Mouse (Mus musculus) neural tube, embryonic 15.5 days (tissue): ENCODE results near the gene Clstn2. TPM values are rescaled to one million over a fixed set of nuclear protein-coding genes. Genes with fewer than 3 reads are reported as not detected.

Source experiments
- ATAC-seq: fragments of 200-750 bp; cut with Nextera tagmentation; 2 replicates; pipeline ENCODE4 v1.8.0; 2017; ENCODE audit warnings: mild to moderate bottlenecking, moderate TSS enrichment, moderate library complexity; ENCODE audit not compliant: low FRiP score
- H3K27ac ChIP-seq: fragments of 300-500 bp; sonication (generic); replicated peaks from 2 replicates; pipeline ENCODE4 v1.5.1; 2015; ENCODE audit warnings: mild to moderate bottlenecking, inconsistent platforms
- H3K27me3 ChIP-seq: fragments of 300-500 bp; sonication (generic); replicated peaks from 2 replicates; pipeline ENCODE4 v1.6.1; 2015; ENCODE audit warnings: inconsistent platforms
- H3K36me3 ChIP-seq: fragments of 300-500 bp; sonication (generic); 2 replicates; pipeline ENCODE4 v1.6.1; 2015; ENCODE audit warnings: inconsistent platforms
- H3K4me1 ChIP-seq: fragments of 300-500 bp; sonication (generic); 2 replicates; pipeline ENCODE4 v1.6.1; 2015; ENCODE audit warnings: inconsistent platforms
- H3K4me2 ChIP-seq: fragments of 300-500 bp; sonication (generic); 2 replicates; pipeline ENCODE4 v1.6.1; 2015; ENCODE audit warnings: inconsistent platforms, mild to moderate bottlenecking, moderate library complexity
- H3K4me3 ChIP-seq: fragments of 300-500 bp; sonication (generic); replicated peaks from 2 replicates; pipeline ENCODE4 v1.5.1; 2015; ENCODE audit warnings: mild to moderate bottlenecking, inconsistent platforms
- H3K9ac ChIP-seq: fragments of 300-500 bp; sonication (generic); replicated peaks from 2 replicates; pipeline ENCODE4 v1.6.1; 2015; ENCODE audit warnings: mild to moderate bottlenecking, inconsistent platforms
- H3K9me3 ChIP-seq: fragments of 300-500 bp; sonication (generic); replicated peaks from 2 replicates; pipeline ENCODE4 v1.6.1; 2016; ENCODE audit warnings: inconsistent platforms
- WGBS: fragments of 180-500 bp; shearing (Covaris S2); methylation state at CpG from one replicate; pipeline ENCODE4 v1.1.7; 2015; ENCODE audit warnings: mixed read lengths; 5-methylcytosine and 5-hydroxymethylcytosine counted together
- polyA plus RNA-seq: library from polyadenylated mRNA; unstranded; fragments of >200 nt; fragmentation: Nextera tagmentation; extraction: Ambion mirVana; gene quantifications from 2 replicates; pipeline ENCODE4 v1.2.1, GENCODE M21; 2015

Gene Clstn2
- polyA plus RNA-seq, 1 experiment from 2014 or later = 18.8 TPM

- no peaks in the 10 kb centered on the region for H3K27me3 ChIP-seq
- H3K4me1 ChIP-seq = no peaks in the 10 kb centered on the region
- no peak overlapping the region for H3K27ac ChIP-seq
- H3K4me3 ChIP-seq = no peak overlapping the region
- no peaks in the 10 kb centered on the region for H3K9me3 ChIP-seq
- H3K4me2 ChIP-seq = no peak overlapping the region
- ATAC-seq = no peak
- H3K36me3 ChIP-seq = no peaks in the 10 kb centered on the region
- WGBS = 94% methylated on average over 13 of the region's 13 CpGs
- H3K9ac ChIP-seq = no peak overlapping the region
These were observed 500.4 kb downstream of the Clstn2 start for GRCm38 (mm10) chr9:97532536-97532935.

GRCm38 (mm10) chr9:97527926-97528325, 505.1 kb downstream of the Clstn2 start:
- H3K9ac ChIP-seq = no peak overlapping the region
- no peaks in the 10 kb centered on the region for H3K9me3 ChIP-seq
- 94% methylated on average over 1 of the region's 1 CpGs for WGBS
- H3K4me1 ChIP-seq = no peaks in the 10 kb centered on the region
- H3K27me3 ChIP-seq = no peaks in the 10 kb centered on the region
- no peaks in the 10 kb centered on the region for H3K36me3 ChIP-seq
- H3K4me2 ChIP-seq = no peak overlapping the region
- H3K27ac ChIP-seq = no peak overlapping the region
- H3K4me3 ChIP-seq = no peak overlapping the region
- no peak for ATAC-seq

GRCm38 (mm10) chr9:97527276-97527675, 505.7 kb downstream of the Clstn2 start:
- H3K4me3 ChIP-seq = no peak overlapping the region
- no peak for ATAC-seq
- 93% methylated on average over 1 of the region's 1 CpGs for WGBS
- no peaks in the 10 kb centered on the region for H3K27me3 ChIP-seq
- no peak overlapping the region for H3K9ac ChIP-seq
- H3K36me3 ChIP-seq = no peaks in the 10 kb centered on the region
- H3K4me1 ChIP-seq = no peaks in the 10 kb centered on the region
- no peak overlapping the region for H3K4me2 ChIP-seq
- no peaks in the 10 kb centered on the region for H3K9me3 ChIP-seq
- no peak overlapping the region for H3K27ac ChIP-seq

GRCm38 (mm10) chr9:97525563-97525962, 507.4 kb downstream of the Clstn2 start:
- Histone ChIP-seq H3K27me3 (no peaks in the 10 kb centered on the region), H3K9me3 (no peaks in the 10 kb centered on the region), H3K36me3 (no peaks in the 10 kb centered on the region), H3K9ac (no peak overlapping the region), H3K4me1 (no peaks in the 10 kb centered on the region), H3K4me3 (no peak overlapping the region), H3K4me2 (no peak overlapping the region), H3K27ac (no peak overlapping the region)
- WGBS = 82% methylated on average over 3 of the region's 3 CpGs
- no peak for ATAC-seq

- Histone ChIP-seq H3K4me3 (no peak overlapping the region), H3K9me3 (no peaks in the 10 kb centered on the region), H3K27ac (no peak overlapping the region), H3K9ac (no peak overlapping the region), H3K36me3 (no peaks in the 10 kb centered on the region), H3K4me2 (no peak overlapping the region), H3K4me1 (no peaks in the 10 kb centered on the region), H3K27me3 (no peaks in the 10 kb centered on the region)
- no peak for ATAC-seq
- 76% methylated on average over 3 of the region's 3 CpGs for WGBS
These were observed 508.1 kb downstream of the Clstn2 start for GRCm38 (mm10) chr9:97524861-97525260.

- Histone ChIP-seq H3K9me3 (no peaks in the 10 kb centered on the region), H3K4me1 (no peaks in the 10 kb centered on the region), H3K9ac (no peak overlapping the region), H3K27me3 (no peaks in the 10 kb centered on the region), H3K4me3 (no peak overlapping the region), H3K4me2 (no peak overlapping the region), H3K27ac (no peak overlapping the region), H3K36me3 (no peaks in the 10 kb centered on the region)
- WGBS = 91% methylated on average over 3 of the region's 3 CpGs
- no peak for ATAC-seq
These were observed 512.2 kb downstream of the Clstn2 start for GRCm38 (mm10) chr9:97520771-97521170.

GRCm38 (mm10) chr9:97517006-97517405, 516.0 kb downstream of the Clstn2 start:
- 51% methylated on average over 3 of the region's 3 CpGs for WGBS
- Histone ChIP-seq H3K27me3 (no peaks in the 10 kb centered on the region), H3K4me3 (no peak overlapping the region), H3K9ac (no peak overlapping the region), H3K36me3 (no peaks in the 10 kb centered on the region), H3K27ac (no peak overlapping the region), H3K4me1 (0 out of 2 replicates have a peak, but pooled peaks cover 2% of the 10 kb centered on the region), H3K4me2 (no peak overlapping the region), H3K9me3 (no peaks in the 10 kb centered on the region)
- ATAC-seq = no peak

- Histone ChIP-seq H3K27ac (no peak overlapping the region), H3K36me3 (no peaks in the 10 kb centered on the region), H3K4me2 (no peak overlapping the region), H3K9ac (no peak overlapping the region), H3K27me3 (no peaks in the 10 kb centered on the region), H3K4me1 (0 out of 2 replicates have a peak, but pooled peaks cover 2% of the 10 kb centered on the region), H3K4me3 (no peak overlapping the region), H3K9me3 (no peaks in the 10 kb centered on the region)
- WGBS = 93% methylated on average over 2 of the region's 2 CpGs
- ATAC-seq = no peak
These were observed 518.3 kb downstream of the Clstn2 start for GRCm38 (mm10) chr9:97514639-97515038.

GRCm38 (mm10) chr9:97512282-97512850, 520.6 kb downstream of the Clstn2 start:
- no peak overlapping the region for H3K9ac ChIP-seq
- ATAC-seq = no peak
- H3K27ac ChIP-seq = no peak overlapping the region
- no peak overlapping the region for H3K4me2 ChIP-seq
- no peak overlapping the region for H3K4me3 ChIP-seq
- H3K4me1 ChIP-seq = 0 out of 2 replicates have a peak, but pooled peaks cover 2% of the 10 kb centered on the region
- H3K36me3 ChIP-seq = no peaks in the 10 kb centered on the region
- 53% methylated on average over 3 of the region's 3 CpGs for WGBS
- H3K27me3 ChIP-seq = no peaks in the 10 kb centered on the region
- H3K9me3 ChIP-seq = no peaks in the 10 kb centered on the region

GRCm38 (mm10) chr9:97501416-97501815, 531.6 kb downstream of the Clstn2 start:
- WGBS = 39% methylated on average over 4 of the region's 4 CpGs
- H3K9me3 ChIP-seq = no peaks in the 10 kb centered on the region
- H3K27ac ChIP-seq = no peak overlapping the region
- H3K4me1 ChIP-seq = 0 out of 2 replicates have a peak, but pooled peaks cover 4% of the 10 kb centered on the region
- no peaks in the 10 kb centered on the region for H3K36me3 ChIP-seq
- no peak overlapping the region for H3K9ac ChIP-seq
- ATAC-seq = no peak
- no peaks in the 10 kb centered on the region for H3K27me3 ChIP-seq
- no peak overlapping the region for H3K4me2 ChIP-seq
- no peak overlapping the region for H3K4me3 ChIP-seq

- WGBS = 92% methylated on average over 6 of the region's 6 CpGs
- no peak overlapping the region for H3K27ac ChIP-seq
- ATAC-seq = no peak
- H3K27me3 ChIP-seq = no peaks in the 10 kb centered on the region
- no peaks in the 10 kb centered on the region for H3K9me3 ChIP-seq
- H3K36me3 ChIP-seq = no peaks in the 10 kb centered on the region
- no peak overlapping the region for H3K4me2 ChIP-seq
- H3K4me1 ChIP-seq = peaks cover 6% of the 10 kb centered on the region; the same call in 1 of the 2 replicates
- no peak overlapping the region for H3K9ac ChIP-seq
- no peak overlapping the region for H3K4me3 ChIP-seq
These were observed 537.9 kb downstream of the Clstn2 start for GRCm38 (mm10) chr9:97495056-97495455.

GRCm38 (mm10) chr9:97491626-97492025, 541.4 kb downstream of the Clstn2 start:
- H3K9me3 ChIP-seq = no peaks in the 10 kb centered on the region
- no peak overlapping the region for H3K27ac ChIP-seq
- peaks cover 6% of the 10 kb centered on the region; the same call in 1 of the 2 replicates for H3K4me1 ChIP-seq
- H3K4me2 ChIP-seq = no peak overlapping the region
- H3K9ac ChIP-seq = no peak overlapping the region
- ATAC-seq = no peak
- no peak overlapping the region for H3K4me3 ChIP-seq
- 80% methylated on average over 2 of the region's 2 CpGs for WGBS
- no peaks in the 10 kb centered on the region for H3K27me3 ChIP-seq
- H3K36me3 ChIP-seq = no peaks in the 10 kb centered on the region
